Mouse (Mus musculus) regulatory T cell (primary cell): Measurements from ENCODE around the gene Gm14403.
"Not testable (repeated sequence)": the region's sequence is repeated elsewhere in the genome, so short reads cannot be mapped to it uniquely, and the experiment has no call there.

Source experiments
- in situ Hi-C: fragments of 300-600 bp; cut with MboI, MseI; formaldehyde crosslinking; loops from one replicate; pipeline ENCODE4 v1.15.1; 2025; ENCODE audit warnings: high pct_unique_total_duplicates

The Gm14403 gene

GRCm38 (mm10) chr2:177498067-177498466 lies at the start of gene Gm14403:
Gm14403 (plus strand) TSS chr2:177498215.
- in situ Hi-C loops, result not testable (repeated sequence)

- in situ Hi-C loops, result loop anchor here (5.0 to 10.0 kb wide), 3 partner anchors 430 to 1660 kb away; partner anchors contain the start of genes Gm14288 and Gm14327
These were observed 33.3 kb upstream of the Gm14403 start, which contains the start of gene Zfp970 for GRCm38 (mm10) chr2:177464676-177465075. Zfp970 (plus strand) TSS chr2:177464733.

GRCm38 (mm10) chr2:177468222-177468621 lies 29.8 kb upstream of the Gm14403 start:
- in situ Hi-C loops, result loop anchor here (5.0 to 10.0 kb wide), 3 partner anchors 427 to 1663 kb away; partner anchors contain the start of genes Gm14288 and Gm14327

GRCm38 (mm10) chr2:177472261-177472660 lies 25.8 kb upstream of the Gm14403 start:
- in situ Hi-C loops, result not testable (repeated sequence)

- in situ Hi-C loops, result not testable (repeated sequence)
These were observed 16.0 kb upstream of the Gm14403 start for GRCm38 (mm10) chr2:177481971-177482370.

GRCm38 (mm10) chr2:177483238-177483948 lies 14.6 kb upstream of the Gm14403 start:
- in situ Hi-C loops, result not testable (repeated sequence)

- in situ Hi-C loops, result not testable (repeated sequence)
These were observed 1.2 kb downstream of the Gm14403 start for GRCm38 (mm10) chr2:177499182-177499581.

GRCm38 (mm10) chr2:177505211-177505719 lies 7.2 kb downstream of the Gm14403 start:
- in situ Hi-C loops, result loop anchor here (10.0 to 25.0 kb wide), 3 partner anchors 118 to 1630 kb away; partner anchors contain the start of genes Gm14322 and Gm14418

GRCm38 (mm10) chr2:177511381-177511780 lies 13.4 kb downstream of the Gm14403 start:
- in situ Hi-C loops, result loop anchor here (25.0 kb wide), 2 partner anchors 124 to 251 kb away; partner anchors contain the start of genes Gm14322 and Gm14418

- in situ Hi-C loops, result loop anchor here (25.0 kb wide), 2 partner anchors 125 to 250 kb away; partner anchors contain the start of genes Gm14322 and Gm14418
These were observed 14.0 kb downstream of the Gm14403 start for GRCm38 (mm10) chr2:177511972-177512371.

GRCm38 (mm10) chr2:177513991-177514479 lies 16.0 kb downstream of the Gm14403 start:
- in situ Hi-C loops, result loop anchor here (25.0 kb wide), 2 partner anchors 127 to 248 kb away; partner anchors contain the start of genes Gm14322 and Gm14418

GRCm38 (mm10) chr2:177517746-177518145 lies 19.7 kb downstream of the Gm14403 start:
- in situ Hi-C loops, result loop anchor here (25.0 kb wide), 2 partner anchors 130 to 245 kb away; partner anchors contain the start of genes Gm14322 and Gm14418

- in situ Hi-C loops, result loop anchor here (25.0 kb wide), 2 partner anchors 131 to 244 kb away; partner anchors contain the start of genes Gm14322 and Gm14418
These were observed 20.3 kb downstream of the Gm14403 start for GRCm38 (mm10) chr2:177518354-177518753.

GRCm38 (mm10) chr2:177518960-177519359 lies 20.9 kb downstream of the Gm14403 start:
- in situ Hi-C loops, result loop anchor here (25.0 kb wide), 2 partner anchors 132 to 243 kb away; partner anchors contain the start of genes Gm14322 and Gm14418

GRCm38 (mm10) chr2:177520035-177520434 lies 22.0 kb downstream of the Gm14403 start:
- in situ Hi-C loops, result loop anchor here (25.0 kb wide), 2 partner anchors 133 to 242 kb away; partner anchors contain the start of genes Gm14322 and Gm14418

- in situ Hi-C loops, result loop anchor here (25.0 kb wide), 2 partner anchors 136 to 239 kb away; partner anchors contain the start of genes Gm14322 and Gm14418
These were observed 25.0 kb downstream of the Gm14403 start for GRCm38 (mm10) chr2:177523061-177523460.

- in situ Hi-C loops, result loop anchor here (25.0 kb wide), 2 partner anchors 136 to 239 kb away; partner anchors contain the start of genes Gm14322 and Gm14418
These were observed 25.7 kb downstream of the Gm14403 start for GRCm38 (mm10) chr2:177523674-177524073.

- in situ Hi-C loops, result loop anchor here (25.0 kb wide), 2 partner anchors 137 to 238 kb away; partner anchors contain the start of genes Gm14322 and Gm14418
These were observed 26.2 kb downstream of the Gm14403 start for GRCm38 (mm10) chr2:177524171-177524570.

GRCm38 (mm10) chr2:177535876-177536275 lies 37.9 kb downstream of the Gm14403 start:
- in situ Hi-C loops, result no loop called here

- in situ Hi-C loops, result not testable (repeated sequence)
These were observed 39.1 kb downstream of the Gm14403 start for GRCm38 (mm10) chr2:177537141-177537540.

- in situ Hi-C loops, result not testable (repeated sequence)
These were observed 39.7 kb downstream of the Gm14403 start for GRCm38 (mm10) chr2:177537717-177538116.
